Mouse (Mus musculus) 416B (cell line): Measurements from ENCODE around the gene Tnfrsf13c.
A peak's percentile ranks its signal among the peaks of the same experiment; 100 is the strongest.

ENCODE experiments used
- DNase-seq: peaks from one replicate; pipeline ENCODE4 v3.0.0; 2011; ENCODE audit warnings: low read depth

Tnfrsf13c gene

DNA sequence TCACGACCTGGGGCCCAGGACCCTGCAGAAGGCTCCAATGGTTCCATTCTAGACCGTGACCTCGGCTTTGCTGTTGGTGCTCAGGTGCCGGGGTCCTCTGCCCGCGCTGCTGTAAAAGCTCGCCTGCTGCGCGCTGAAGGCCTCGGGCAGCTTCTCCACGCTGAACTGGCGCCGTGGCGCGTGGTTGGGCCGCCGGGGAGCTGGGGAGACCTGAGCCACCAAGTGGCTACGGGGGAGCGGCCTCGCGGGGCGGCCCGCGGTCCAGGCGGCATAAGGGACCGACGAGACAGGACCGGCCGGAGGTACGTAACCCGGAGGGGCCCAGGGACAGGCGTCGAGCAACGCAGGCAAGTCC is 17.1 kb downstream of the Tnfrsf13c start:
- DNase-seq: no peak

DNA sequence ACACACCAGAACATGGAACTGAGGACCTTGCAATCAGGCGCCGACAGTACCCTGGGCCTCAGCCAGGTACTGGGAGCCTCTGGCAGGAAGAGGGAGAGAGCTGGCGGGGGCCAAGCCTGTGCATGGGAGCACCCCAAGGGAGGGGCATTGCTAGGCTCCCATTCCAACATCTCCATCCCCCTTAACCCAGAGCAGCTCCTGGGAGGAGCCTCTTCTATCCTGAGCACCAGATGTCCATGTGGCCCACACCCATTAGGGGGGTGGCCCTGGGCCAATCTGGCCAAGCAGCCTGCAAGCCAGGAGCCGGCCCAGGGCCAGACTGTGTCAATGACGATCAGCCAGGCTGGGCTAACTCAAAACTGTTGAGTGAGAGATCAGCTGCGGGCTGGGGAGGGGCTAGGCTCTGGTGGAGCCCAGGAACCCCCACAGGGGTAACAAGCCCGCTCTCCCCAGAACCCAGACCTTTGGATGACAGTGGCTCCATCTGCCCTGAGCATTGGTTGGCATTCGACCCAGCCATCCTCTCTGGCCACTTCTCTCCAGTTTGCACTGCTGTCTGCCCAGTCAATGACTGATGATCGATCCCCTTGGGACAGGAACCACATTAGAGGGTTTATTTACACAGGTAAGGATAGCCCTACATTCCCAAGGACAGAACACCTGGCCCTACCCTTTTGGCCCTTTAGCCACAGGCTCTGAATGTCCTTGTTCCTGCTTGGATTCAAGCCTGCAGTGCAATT is 17.6 kb downstream of the Tnfrsf13c start:
- DNase-seq: no peak

DNA sequence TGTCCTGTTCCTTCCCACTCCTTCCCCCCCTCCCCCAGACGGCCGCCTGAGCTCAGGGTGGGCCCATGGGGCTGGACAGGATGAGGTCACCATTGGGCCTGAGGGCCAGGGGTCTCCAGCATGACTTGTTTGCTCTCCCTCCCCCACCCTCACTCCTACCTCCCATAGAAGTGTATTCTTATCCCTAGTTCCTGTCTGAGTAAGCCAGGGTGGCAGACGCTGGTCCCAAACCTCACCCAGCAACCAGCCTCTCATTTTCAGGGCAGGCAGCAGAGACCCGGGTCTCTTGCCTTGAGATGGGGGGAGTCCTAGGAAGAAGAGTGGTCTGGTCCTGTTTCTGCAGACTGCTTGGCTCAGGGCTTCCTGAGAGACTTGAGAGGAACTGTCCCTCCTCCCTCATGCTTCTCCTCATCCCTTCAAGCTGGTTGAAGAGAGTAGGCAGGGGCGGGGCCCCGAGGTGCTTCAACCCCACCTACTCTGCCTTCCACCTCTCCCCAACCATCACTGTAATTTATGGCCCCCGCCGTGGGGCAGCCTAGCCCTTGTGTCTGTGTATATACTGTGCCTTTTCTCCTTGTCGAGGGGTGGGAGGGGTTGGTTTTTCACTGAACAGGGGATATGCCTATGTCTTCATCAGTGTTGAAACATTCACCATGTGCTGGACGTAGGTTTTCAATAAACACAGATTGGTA is 19.3 kb downstream of the Tnfrsf13c start:
- DNase-seq: no peak

DNA sequence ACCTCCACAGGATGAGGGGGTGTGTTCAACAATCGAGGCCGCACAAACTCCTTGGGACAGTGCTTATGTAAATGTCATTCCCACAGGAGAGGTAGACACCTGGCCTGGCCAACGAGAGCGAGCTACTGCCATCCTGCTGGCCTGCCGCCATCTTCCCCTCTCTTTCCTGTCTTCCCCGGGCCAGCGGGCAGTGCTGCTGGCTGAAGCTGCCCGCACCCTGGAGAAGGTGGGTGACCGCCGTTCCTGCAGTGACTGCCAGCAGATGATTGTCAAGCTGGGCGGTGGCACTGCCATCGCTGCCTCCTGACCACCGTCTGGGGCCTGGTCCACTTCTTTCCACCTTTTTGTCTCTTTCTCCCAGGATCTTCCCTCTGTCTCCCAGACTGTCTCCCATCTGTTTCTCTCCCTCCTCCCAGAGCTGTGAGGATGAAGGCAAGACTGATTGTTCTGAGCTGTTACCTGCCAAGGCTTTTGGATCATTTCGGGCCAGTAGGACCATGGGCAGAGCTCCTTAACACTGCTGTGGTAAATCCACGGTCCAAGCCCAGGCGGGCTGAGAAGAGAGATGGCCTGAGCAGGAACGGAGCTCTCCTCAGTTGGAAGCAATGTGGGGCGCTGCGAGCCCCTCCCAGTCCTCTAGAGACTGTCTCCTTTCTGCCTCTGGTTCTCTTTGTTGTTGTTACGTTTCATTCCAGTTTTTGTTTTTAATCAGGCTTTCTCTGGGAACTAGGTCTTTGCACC is 20.4 kb downstream of the Tnfrsf13c start:
- DNase-seq: no peak

DNA sequence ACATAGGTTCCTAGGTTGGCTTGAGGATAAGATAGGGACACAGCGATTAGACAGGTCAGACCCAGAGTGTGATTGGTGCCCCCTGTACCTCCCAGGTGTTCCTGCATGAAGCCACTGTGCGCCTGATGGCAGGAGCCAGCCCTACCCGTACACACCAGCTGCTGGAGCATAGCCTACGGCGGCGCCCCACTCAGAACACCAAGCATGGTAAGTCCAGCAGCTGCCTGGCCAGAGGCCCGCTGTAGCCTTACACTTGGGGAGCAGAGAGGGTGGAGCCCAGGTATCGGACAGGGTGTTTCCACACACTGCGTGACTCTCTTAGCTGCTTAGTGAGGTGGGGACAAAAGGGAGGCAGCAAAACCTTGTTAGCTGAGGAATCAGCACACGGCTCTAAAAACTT is 21.1 kb downstream of the Tnfrsf13c start:
- DNase-seq: no peak

DNA sequence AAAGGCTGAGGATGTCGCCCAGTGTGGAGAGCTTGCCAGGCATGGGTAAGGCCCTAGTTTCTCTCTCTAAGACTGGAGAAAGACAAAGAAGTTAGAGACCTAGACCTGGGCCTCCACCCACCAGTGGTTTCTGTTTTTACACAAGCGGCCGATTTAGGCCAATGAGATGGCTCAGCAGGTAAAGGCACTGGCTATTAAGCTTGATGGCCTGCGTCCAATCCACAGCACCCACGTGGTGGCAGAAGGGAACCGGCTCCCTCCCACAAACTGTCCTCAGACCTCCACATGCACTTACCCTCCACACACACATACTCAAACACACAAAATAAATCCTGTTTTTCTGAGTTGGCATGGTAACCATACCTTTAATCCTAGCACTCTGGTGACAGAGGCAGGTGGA is 22.1 kb downstream of the Tnfrsf13c start:
- no peak for DNase-seq

DNA sequence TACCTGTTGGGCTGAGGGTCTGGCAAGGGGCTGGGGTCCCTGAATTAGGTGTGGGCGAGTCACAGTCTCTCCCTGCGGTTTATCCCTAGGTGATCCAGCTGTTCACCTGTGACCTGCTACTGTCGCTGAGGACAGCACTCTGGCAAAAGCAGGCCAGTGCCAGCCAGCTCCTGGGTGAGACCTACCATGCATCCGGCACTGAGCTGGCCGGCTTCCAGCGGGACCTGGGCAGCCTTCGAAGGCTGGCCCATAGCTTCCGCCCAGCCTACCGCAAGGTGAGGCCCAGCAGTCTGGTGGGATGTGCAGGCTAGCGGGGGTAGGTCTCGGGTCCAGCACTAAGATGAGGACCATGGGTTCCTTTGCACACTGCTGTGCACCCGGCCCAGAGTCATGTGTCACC is 24.6 kb downstream of the Tnfrsf13c start:
- no peak for DNase-seq

DNA sequence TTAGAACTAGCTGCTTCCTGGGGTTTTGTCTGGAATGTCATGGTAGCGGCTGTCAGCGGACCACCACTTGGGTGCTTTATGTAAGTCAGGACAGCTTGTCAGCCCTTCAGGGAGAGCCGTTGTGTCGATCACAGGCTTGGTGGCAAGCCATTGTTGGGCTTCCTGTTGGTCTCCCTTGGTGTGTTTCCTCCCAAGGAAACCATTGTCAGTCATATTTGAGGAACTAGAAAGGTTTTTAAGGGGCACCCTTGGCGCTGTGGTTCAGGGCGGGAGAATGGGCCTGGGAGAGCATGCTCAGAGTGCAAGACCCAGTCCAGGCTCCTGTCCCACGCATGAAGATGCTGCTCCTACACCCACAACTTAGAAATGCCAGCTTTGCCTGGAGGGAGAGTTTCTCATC is 25.8 kb downstream of the Tnfrsf13c start:
- peak; percentile 75 for DNase-seq

DNA sequence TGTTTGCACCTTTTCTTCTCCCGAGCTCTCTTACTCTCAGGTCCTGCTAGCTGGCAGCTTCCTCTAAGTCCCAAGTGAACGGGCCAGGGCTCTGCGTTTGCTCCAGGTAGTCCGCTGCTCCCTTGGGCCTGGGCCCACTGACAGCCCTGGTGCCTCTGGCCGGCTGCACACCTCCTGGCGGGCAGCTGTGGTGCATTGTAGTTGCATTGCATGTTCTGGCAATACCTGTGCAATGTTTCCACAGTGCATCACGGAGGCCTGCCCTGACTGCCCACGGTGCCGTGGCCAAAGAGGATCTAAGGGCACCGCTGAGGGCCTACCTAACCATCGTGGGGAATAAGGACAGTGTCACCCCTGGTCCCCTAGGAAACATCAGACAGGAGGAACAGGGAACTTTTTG is 26.2 kb downstream of the Tnfrsf13c start:
- no peak for DNase-seq

DNA sequence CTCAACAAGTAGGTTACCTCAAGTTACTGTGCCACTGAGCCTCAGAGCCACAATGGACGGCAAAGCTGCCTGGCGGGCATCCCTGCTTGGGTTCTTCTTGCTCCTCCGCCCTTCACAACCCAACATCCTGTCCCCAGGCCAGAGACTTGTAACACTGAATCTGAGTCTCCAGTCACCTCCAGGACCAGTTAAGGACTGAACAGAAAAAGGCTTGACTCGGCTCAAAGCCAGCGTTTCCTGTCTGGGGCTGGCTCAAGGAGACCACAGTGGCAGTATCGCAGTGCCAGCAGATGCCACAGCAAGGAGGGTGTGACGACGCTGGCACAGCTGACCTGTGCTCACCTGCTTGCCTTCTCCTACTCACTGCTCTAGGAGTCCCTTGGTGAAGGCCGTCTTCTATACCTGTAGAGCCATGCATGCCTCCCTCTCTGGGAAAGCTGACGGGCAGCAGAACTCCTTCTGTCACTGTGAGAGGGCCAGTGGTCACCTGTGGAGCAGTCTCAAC is 26.9 kb downstream of the Tnfrsf13c start:
- peak; percentile 86 for DNase-seq

DNA sequence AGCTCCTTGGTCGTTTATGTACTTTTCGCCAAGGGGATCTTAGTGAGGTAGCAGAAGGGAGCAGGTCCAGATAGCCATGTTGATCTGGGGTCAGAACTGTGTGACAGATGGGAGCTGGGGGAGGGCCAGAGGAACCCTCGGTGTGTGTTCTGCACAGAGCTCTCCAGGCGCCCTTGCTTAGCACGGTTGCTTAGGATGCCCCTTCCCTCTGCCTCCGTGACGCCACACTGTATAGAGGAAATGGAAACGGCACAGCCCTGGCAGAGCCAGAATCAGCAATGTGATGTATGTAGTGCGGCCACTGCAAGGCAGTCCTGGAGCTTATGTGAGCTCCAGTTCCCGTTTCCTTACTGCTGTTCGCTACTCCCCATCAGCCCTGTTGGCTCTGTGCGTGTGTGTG is 27.9 kb downstream of the Tnfrsf13c start:
- peak; percentile 38 for DNase-seq

DNA sequence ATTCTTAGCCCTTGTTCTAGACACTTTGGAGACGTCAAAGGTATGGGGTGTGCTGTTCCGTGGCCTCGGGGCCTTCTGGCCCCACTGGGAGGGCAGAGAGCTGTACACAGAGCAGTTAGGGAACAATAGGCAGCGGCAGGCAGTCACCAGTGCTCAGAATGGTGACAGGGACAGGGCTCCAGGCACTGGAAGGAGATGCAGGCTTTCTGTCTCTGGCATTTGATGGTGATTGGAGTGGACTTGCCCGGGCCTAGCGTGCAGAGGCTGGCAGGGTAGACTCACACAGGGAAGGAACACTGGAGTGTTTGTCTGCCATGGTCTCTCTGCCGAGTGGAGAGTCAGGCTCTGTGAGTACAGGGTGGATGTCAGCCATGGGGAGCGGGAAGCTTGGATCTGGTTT is 31.6 kb downstream of the Tnfrsf13c start:
- DNase-seq: no peak

DNA sequence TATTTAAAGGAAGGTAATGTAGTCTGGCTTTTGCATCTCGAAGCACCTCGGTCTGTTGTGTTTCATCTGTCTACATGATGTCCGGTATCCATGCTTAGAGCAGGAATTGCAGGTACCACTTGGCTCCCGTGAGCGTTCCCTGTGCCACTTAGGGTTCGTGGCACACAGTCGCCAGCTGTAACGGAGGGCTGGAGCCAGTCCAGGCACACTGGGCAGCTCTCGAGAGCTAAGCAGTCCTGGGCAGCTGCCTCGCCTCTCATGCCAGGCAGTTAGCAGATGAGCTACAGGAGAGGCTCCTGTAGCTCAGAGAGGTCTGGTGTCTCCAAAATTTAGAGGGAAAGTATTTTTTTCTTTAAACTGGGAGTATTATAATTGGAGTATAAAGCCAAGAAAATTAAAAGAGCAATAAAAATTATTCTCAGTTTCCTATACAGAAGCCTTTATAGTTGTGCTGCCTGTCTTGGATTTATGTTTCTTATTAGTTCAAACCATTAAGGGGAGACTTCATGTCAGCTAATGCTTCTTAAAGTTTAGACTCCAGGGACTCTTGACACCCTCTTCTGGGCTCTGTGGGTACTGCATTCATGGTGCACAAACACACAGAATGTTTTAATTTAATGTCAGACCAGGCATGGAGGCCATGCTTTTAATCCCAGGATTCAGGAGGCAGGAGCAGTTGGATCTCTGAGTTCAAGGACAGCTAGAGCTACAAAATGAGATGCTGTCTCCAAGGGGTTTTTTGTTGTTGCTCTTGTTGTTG is 35.5 kb downstream of the Tnfrsf13c start:
- DNase-seq: peak; percentile 73

DNA sequence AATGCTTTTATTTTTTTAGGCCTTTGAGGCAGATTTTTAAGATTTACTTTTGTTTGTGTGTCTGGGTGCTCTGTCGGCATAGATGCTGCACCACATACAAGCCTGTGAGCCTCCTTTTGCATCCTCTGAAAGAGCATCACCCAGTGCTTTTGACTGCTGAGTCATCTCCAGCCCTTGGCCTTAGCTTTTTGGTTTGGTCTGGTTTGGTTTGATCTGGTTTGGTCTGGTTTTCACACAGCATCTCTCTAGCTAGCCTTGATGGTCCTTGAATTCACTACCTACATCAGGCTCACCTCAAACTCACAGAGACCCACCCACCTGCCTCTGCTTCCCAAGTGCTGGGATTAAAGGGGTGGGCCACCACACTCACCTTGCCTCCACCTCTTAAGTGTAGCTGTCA is 36.2 kb downstream of the Tnfrsf13c start:
- peak; percentile 36 for DNase-seq

DNA sequence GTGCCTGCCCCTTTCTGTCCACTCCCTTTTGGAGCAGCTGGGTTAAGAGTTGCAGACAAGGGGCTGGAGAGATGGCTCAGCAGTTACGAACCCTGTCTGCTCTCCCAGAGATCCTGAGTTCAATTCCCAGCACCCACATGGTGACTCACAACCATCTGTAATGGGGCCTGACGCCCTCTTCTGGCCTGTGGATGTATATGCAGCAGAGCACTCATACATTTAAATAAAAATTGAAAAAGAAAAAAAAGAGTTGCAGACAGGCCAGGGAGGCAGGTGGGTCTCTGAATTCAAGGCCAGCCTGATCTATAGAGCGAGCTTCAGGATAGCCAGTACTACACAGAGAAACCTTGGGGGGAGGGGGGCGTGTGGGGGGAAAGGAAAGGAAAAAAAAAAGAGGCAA is 36.8 kb downstream of the Tnfrsf13c start:
- no peak for DNase-seq

DNA sequence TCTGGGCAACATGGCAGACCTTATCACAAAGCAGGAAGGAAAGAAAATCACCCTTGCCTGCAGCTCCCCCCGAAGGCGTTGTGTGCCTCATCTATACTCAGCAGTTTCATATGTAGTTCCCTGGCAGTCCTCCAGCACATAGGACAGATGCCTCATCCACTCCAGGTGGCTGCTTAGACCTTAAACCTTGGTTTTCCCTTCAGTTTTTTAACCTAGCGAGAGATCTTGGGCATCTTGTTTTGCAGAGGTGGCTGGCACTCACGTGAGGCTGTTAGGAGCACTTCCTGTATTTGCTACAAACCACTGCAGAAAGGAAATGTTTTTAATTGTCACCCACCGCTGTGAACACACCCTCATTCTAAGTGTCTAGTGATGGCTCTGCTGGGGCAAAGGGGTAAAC is 37.2 kb downstream of the Tnfrsf13c start:
- DNase-seq: no peak

DNA sequence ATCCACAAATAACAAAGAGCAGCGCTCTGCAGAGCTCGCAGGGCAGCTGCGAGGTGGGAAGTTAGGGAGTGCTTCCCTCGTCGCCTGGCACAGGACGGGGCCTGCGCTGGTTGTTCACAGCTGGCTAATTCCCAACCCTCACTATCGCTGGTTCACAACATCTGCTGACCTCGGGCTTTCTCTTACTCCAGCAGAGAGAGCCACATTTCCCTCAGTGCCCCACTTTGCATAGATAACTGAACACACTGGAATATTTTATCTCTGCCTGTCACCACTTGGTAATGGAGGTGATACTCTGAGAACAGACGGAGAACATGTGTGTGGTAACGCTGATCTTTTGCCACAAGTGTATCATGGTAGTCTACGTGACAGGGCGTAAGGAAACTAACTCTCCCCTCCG is 38.0 kb downstream of the Tnfrsf13c start:
- DNase-seq: no peak

DNA sequence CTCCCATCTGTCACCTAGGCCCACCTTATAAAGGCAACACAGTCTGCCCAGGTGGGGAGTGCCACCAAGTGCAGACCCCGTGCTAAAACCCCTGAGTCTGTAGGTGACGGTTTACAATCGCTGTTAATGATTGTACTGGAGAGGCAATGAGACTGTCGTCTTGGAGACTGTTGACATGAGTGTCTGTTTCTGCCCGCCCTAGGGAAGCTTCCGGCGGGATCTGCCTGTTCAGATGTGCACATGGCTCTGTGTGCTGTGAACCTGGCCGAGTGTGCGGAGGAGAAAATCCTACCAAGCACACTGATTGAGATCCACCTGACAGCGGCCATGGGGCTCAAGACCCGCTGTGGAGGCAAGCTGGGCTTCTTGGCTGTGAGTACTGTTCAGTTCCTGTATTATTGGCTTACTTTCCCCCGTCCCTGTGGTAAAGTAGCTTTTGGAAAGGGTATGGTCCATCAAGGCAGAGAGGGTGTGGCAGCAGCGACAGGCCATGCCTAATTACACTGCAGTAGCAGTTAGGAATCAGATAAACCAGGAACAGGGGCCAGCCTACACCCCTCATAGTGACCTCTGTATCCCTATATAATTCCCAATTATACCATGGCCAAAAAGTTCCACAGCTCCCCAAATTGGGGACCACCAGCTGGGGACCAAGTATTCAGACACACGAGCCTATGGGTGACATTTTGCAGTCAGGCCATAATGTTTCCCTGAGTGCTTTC is 38.9 kb downstream of the Tnfrsf13c start:
- no peak for DNase-seq

DNA sequence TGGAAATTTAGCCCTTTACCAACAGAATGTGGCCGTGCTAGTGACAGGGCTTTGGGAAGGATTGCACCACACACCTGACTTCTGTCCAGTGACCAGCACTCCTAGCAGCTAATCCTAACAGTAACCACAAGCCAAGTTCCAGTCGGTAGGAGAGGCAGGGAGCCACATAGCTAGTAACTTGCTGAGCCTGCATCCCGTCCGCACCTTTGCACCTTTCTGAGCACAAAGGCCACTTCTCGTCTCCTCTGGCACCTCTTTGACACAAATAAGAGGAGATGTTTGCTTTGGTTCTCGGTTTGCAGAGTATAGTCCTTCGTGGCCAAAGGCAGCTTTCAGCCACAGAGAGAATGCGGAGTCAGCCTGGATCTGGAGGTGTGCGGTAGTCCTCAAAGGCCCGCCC is 39.5 kb downstream of the Tnfrsf13c start:
- no peak for DNase-seq

DNA sequence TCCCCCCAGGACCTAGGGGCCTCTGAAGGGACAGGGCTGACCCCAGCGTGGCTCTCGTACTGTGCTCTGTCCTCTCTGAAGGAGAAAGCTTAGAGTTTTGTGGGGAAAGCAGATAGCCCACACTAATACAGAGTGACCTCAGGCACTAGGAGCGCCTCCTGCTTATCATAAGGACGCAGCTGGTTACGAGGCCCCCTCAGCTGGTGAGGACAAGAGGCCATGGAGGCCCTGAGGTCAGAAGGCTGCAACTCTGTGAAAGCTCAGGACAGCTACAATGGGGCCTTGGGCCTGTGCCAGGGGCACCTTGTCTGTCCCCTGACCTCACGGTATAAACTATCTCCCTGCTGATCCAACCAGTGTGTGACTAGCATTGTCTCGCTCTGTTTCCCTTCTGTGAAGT is 40.0 kb downstream of the Tnfrsf13c start:
- DNase-seq: no peak

DNA sequence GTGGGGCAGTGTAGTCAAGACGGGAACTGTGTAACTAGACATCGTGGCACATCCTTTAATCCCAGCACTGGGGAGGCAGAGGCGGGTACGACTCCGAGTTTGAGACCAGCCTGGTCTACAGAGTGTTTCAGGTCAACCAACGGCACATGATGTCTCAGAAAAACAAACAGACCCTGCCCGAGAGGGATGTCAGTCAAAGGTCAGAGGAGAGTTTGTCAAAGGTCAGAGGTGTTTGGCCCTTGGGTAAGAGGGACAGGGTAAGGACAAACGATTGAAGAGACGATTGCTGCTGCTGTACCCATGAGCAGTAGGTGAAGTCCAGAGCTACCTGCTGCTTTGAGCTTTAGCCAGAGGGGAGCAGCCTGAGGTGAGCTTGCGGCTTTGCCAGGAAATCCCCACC is 40.6 kb downstream of the Tnfrsf13c start:
- no peak for DNase-seq

DNA sequence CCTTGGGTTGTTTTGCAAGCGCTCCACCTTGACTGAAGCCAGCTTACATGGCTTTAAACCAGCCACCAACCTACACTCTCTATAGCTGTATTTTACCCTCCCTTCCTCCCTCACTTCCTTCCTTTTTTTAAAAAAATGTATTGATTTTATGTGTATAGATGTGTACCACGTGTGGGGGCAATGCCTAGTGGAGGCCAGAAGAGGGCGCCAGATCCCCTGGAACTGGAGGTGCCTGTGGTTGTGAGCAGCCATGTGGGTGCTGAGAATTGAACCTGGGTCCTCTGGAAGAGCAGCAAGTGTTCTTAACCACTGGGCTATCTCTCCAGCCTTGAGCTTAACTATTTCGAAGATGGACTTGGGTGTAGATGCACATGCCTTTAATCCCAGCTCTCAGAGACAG is 41.9 kb downstream of the Tnfrsf13c start:
- DNase-seq: no peak
